In the genomic region with DNA sequence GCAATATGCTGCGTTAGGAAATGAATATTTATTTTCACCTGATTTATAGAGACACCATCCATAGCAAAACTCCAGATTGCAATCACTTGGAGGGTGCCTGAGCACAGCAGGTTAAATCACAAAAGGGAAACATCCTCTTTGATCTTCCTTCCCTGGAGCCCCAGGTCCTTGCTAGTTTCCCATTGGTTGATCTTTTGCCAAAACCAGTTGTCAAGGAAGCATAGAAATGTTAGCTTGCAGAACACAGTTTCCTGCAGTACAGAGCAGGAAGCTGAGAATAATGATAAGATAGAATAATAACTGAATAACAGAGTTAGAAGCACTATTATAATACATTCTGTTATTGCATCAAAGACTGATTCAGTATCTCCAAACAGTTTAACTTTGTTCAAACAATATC, we compare ENCODE assay signal across 18 mouse cellular contexts.
DNase-seq lines count a peak whose midpoint lies in the region; ATAC-seq and TF ChIP-seq lines count a peak whose summit lies in the region.
"Had no signal": no experiment of that assay in that cellular context is flagged by ENCODE, and none has a peak within 500 bp of the region (broad histone marks: within the 10 kb centered on the region; RNA-seq: fewer than 3 reads in every experiment).

No protein-coding gene starts in this region.

- no peak overlapping the region for H3K27ac ChIP-seq in forebrain, embryonic 14.5 days (ENCODE audit: low read depth, low read length)
- H3K27ac ChIP-seq in forebrain, embryonic 11.5 days (ENCODE audit: low read depth, low read length) = no peak overlapping the region
- no peak overlapping the region for H3K27ac ChIP-seq in liver, adult 2 months (replicated peaks; ENCODE audit: insufficient read depth, low read depth, low read length)
- H3K27ac ChIP-seq in liver, embryonic 11.5 days (ENCODE audit: low read depth, low read length) = no peak overlapping the region
- H3K27ac ChIP-seq in MEL (ENCODE audit: control insufficient read depth, low read depth, low read length) = peak overlapping the region; percentile 49; the same call in 1 of the 2 replicates
- H3K27ac ChIP-seq: neural tube, embryonic 13.5 days had no signal

- H3K36me3 ChIP-seq in forebrain, embryonic 14.5 days (ENCODE audit: control insufficient read depth, insufficient read depth, low read length) = no peaks in the 10 kb centered on the region
- no peaks in the 10 kb centered on the region for H3K36me3 ChIP-seq in forebrain, embryonic 11.5 days (ENCODE audit: control insufficient read depth, insufficient read depth, low read length)
- H3K36me3 ChIP-seq in liver, adult 2 months (ENCODE audit: control insufficient read depth, insufficient read depth, low read length) = no peaks in the 10 kb centered on the region
- H3K36me3 ChIP-seq in liver, embryonic 11.5 days (ENCODE audit: control insufficient read depth, insufficient read depth, low read length) = no peaks in the 10 kb centered on the region
- peaks cover 0 to 12% of the 10 kb centered on the region in 2 experiments; a peak in 2 of 4 replicates for H3K36me3 ChIP-seq in MEL (ENCODE audit: control insufficient read depth in 1 of 2, insufficient read depth in 2 of 2, low read length in 2 of 2)
- H3K36me3 ChIP-seq: neural tube, embryonic 13.5 days had no signal

- no peak overlapping the region for H3K4me3 ChIP-seq in forebrain, embryonic 14.5 days (ENCODE audit: low read depth, low read length)
- no peak overlapping the region for H3K4me3 ChIP-seq in forebrain, embryonic 11.5 days (ENCODE audit: low read depth, low read length)
- H3K4me3 ChIP-seq in liver, adult 2 months (ENCODE audit: insufficient read depth, low read depth, low read length) = no peak overlapping the region
- no peak overlapping the region for H3K4me3 ChIP-seq in liver, embryonic 11.5 days (ENCODE audit: low read depth, low read length)
- no peak overlapping the region for H3K4me3 ChIP-seq in MEL (ENCODE audit: control insufficient read depth in 1 of 2, insufficient read depth in 1 of 2, low read depth in 2 of 2, low read length in 2 of 2)
- H3K4me3 ChIP-seq: erythroblast, embryonic 14.5 days; neural tube, embryonic 13.5 days had no signal

- TF ChIP-seq RAD21 in MEL (IDR thresholded peaks at IDR 0.05; ENCODE audit: low read depth, low read length) = no peak

- no peaks in the 10 kb centered on the region for H3K27me3 ChIP-seq in forebrain, embryonic 14.5 days (replicated peaks; ENCODE audit: control insufficient read depth, insufficient read depth, low read length)
- H3K27me3 ChIP-seq in forebrain, embryonic 11.5 days (ENCODE audit: control insufficient read depth, insufficient read depth, low read length) = no peaks in the 10 kb centered on the region
- no peaks in the 10 kb centered on the region for H3K27me3 ChIP-seq in liver, adult 2 months (ENCODE audit: control insufficient read depth, insufficient read depth, low read length)
- no peaks in the 10 kb centered on the region for H3K27me3 ChIP-seq in liver, embryonic 11.5 days (replicated peaks; ENCODE audit: control insufficient read depth, insufficient read depth, low read length)
- no peaks in the 10 kb centered on the region for H3K27me3 ChIP-seq in MEL (ENCODE audit: control insufficient read depth in 1 of 2, insufficient read depth in 2 of 2, low read length in 2 of 2)
- H3K27me3 ChIP-seq: neural tube, embryonic 13.5 days; Patski had no signal

- ATAC-seq in forebrain, embryonic 14.5 days = no peak
- no peak for ATAC-seq in forebrain, embryonic 11.5 days (replicated peaks; ENCODE audit: low FRiP score)
- ATAC-seq in liver, embryonic 11.5 days (replicated peaks; ENCODE audit: low FRiP score) = no peak
- ATAC-seq: CD4-positive, CD25-positive, alpha-beta regulatory T cell, adult 4 months; inflammation-experienced regulatory T-cells, adult 6 months; midbrain, embryonic 16.5 days; Patski had no signal

- H3K9me3 ChIP-seq in forebrain, embryonic 14.5 days (replicated peaks; ENCODE audit: control insufficient read depth, low read length) = no peaks in the 10 kb centered on the region
- no peaks in the 10 kb centered on the region for H3K9me3 ChIP-seq in forebrain, embryonic 11.5 days (ENCODE audit: control insufficient read depth, low read length)
- H3K9me3 ChIP-seq in liver, embryonic 11.5 days (ENCODE audit: control insufficient read depth, low read length) = no peaks in the 10 kb centered on the region
- H3K9me3 ChIP-seq in MEL (replicated peaks; ENCODE audit: insufficient read depth, low read length) = no peaks in the 10 kb centered on the region
- H3K9me3 ChIP-seq: neural tube, embryonic 13.5 days had no signal

- peak; percentile 40 for DNase-seq in forebrain, embryonic 14.5 days (ENCODE audit: low spot score)
- no peak for DNase-seq in forebrain, embryonic 11.5 days (ENCODE audit: low spot score)
- DNase-seq in liver, adult 2 months (ENCODE audit: extremely low read depth, low read depth, low spot score) = peak; percentile 8
- DNase-seq in liver, embryonic 11.5 days (ENCODE audit: low spot score) = no peak
- DNase-seq in MEL (ENCODE audit: low read depth, low spot score) = peak; percentile 92
- peak; percentile 4 for DNase-seq in brain, embryonic 18.5 days (ENCODE audit: low read depth, low spot score)
- no peak for DNase-seq in spleen, adult 12 weeks (ENCODE audit: low spot score)
- no peak for DNase-seq in left cerebral cortex, postnatal 36 days (ENCODE audit: low spot score in 2 of 2)
- DNase-seq: embryo, embryonic 11 days; lung, postnatal 14 days; spleen, adult 18-20 months; thymus, postnatal 4 days had no signal

- intact Hi-C loops in left cerebral cortex, postnatal 36 days (cut with DNase I) = no loop called here

- no peaks in the 10 kb centered on the region for H3K4me1 ChIP-seq in forebrain, embryonic 14.5 days (ENCODE audit: control insufficient read depth, insufficient read depth, low read length)
- H3K4me1 ChIP-seq in forebrain, embryonic 11.5 days (replicated peaks; ENCODE audit: control insufficient read depth, insufficient read depth, low read length) = no peaks in the 10 kb centered on the region
- H3K4me1 ChIP-seq in liver, adult 2 months (ENCODE audit: control insufficient read depth, insufficient read depth, low read length) = no peaks in the 10 kb centered on the region
- no peaks in the 10 kb centered on the region for H3K4me1 ChIP-seq in liver, embryonic 11.5 days (replicated peaks; ENCODE audit: control insufficient read depth, insufficient read depth, low read length)
- peaks cover 3 to 7% of the 10 kb centered on the region in 2 experiments; a peak in 3 of 4 replicates for H3K4me1 ChIP-seq in MEL (ENCODE audit: control insufficient read depth in 1 of 2, insufficient read depth in 2 of 2, low read length in 2 of 2)
- H3K4me1 ChIP-seq: neural tube, embryonic 13.5 days had no signal

- WGBS in forebrain, embryonic 14.5 days = 80% methylated on average over 1 of the region's 1 CpGs
- 84% methylated on average over 1 of the region's 1 CpGs for WGBS in forebrain, embryonic 11.5 days
- WGBS in liver, adult 2 months = 55% methylated on average over 1 of the region's 1 CpGs
- 53% methylated on average over 1 of the region's 1 CpGs for WGBS in liver, embryonic 11.5 days

- TF ChIP-seq EP300 in MEL (IDR thresholded peaks at IDR 0.05; ENCODE audit: low read depth in 1 of 2, low read length in 2 of 2) = peak; percentile 87 to 89

- no peak for TF ChIP-seq POLR2A in liver, adult 2 months (IDR thresholded peaks at IDR 0.05; ENCODE audit: extremely low read depth, insufficient read depth, low read length)
- TF ChIP-seq POLR2A in MEL (IDR thresholded peaks at IDR 0.05; ENCODE audit: control insufficient read depth in 1 of 2, insufficient read depth in 1 of 2, low read depth in 1 of 2, low read length in 2 of 2, poor library complexity in 1 of 2) = no peak

- H3K79me2 ChIP-seq in liver, adult 2 months (ENCODE audit: control insufficient read depth, insufficient read depth, low read length) = no peaks in the 10 kb centered on the region
- no peaks in the 10 kb centered on the region for H3K79me2 ChIP-seq in MEL (ENCODE audit: control insufficient read depth, insufficient read depth, low read length, poor library complexity)

- H3K4me2 ChIP-seq in forebrain, embryonic 14.5 days (ENCODE audit: low read length) = no peak overlapping the region
- no peak overlapping the region for H3K4me2 ChIP-seq in forebrain, embryonic 11.5 days (ENCODE audit: low read depth, low read length, severe bottlenecking)
- H3K4me2 ChIP-seq in liver, embryonic 11.5 days = no peak overlapping the region
- H3K4me2 ChIP-seq: neural tube, embryonic 13.5 days had no signal

- no peak for TF ChIP-seq CTCF in liver, adult 2 months (IDR thresholded peaks at IDR 0.05; ENCODE audit: low read depth, low read length)
- no peak for TF ChIP-seq CTCF in MEL (IDR thresholded peaks at IDR 0.05 in 2 of 3, conservative IDR thresholded peaks at IDR 0.05 in 1 of 3; ENCODE audit: control insufficient read depth in 1 of 3, insufficient read depth in 1 of 3, low read depth in 2 of 3, low read length in 3 of 3, poor library complexity in 1 of 3, severe bottlenecking in 1 of 3)

- H3K9ac ChIP-seq in forebrain, embryonic 14.5 days (ENCODE audit: low read length) = no peak overlapping the region
- no peak overlapping the region for H3K9ac ChIP-seq in forebrain, embryonic 11.5 days (ENCODE audit: low read length)
- H3K9ac ChIP-seq in liver, adult 2 months (ENCODE audit: low read depth, low read length) = no peak overlapping the region
- H3K9ac ChIP-seq in liver, embryonic 11.5 days (ENCODE audit: low read depth, low read length) = no peak overlapping the region
- H3K9ac ChIP-seq in MEL (ENCODE audit: control insufficient read depth, low read depth, low read length, poor library complexity, severe bottlenecking) = no peak overlapping the region
- H3K9ac ChIP-seq: neural tube, embryonic 13.5 days had no signal

TF ChIP-seq in MEL, 35 proteins besides CTCF, POLR2A, EP300 and RAD21:
- TF ChIP-seq MYB (IDR thresholded peaks at IDR 0.05; ENCODE audit: low read depth, low read length) (peak; percentile 77), SIN3A (IDR thresholded peaks at IDR 0.05; ENCODE audit: low read length) (peak; percentile 44; the same call in 1 of the 2 replicates), GATA1 (IDR thresholded peaks at IDR 0.05; ENCODE audit: low read depth, low read length) (peak; percentile 81), ETS1 (IDR thresholded peaks at IDR 0.05; ENCODE audit: low read depth, low read length) (peak; percentile 35; the same call in 1 of the 2 replicates), CHD2 (IDR thresholded peaks at IDR 0.05; ENCODE audit: low read length) (no peak), TCF12 (IDR thresholded peaks at IDR 0.05; ENCODE audit: low read depth, low read length) (peak; percentile 56; the same call in 1 of the 2 replicates), MYC (IDR thresholded peaks at IDR 0.05; ENCODE audit: low read depth, low read length) (no peak)

Comparison
In these comparisons a context has a peak if more than half of its experiments do, and no peak if none do; other contexts are left out.
1. DNase-seq: peak in forebrain, embryonic 14.5 days (single experiment), liver, adult 2 months (single experiment), MEL (single experiment) and brain, embryonic 18.5 days (single experiment); none in forebrain, embryonic 11.5 days (single experiment), liver, embryonic 11.5 days (single experiment), spleen, adult 12 weeks (single experiment) and left cerebral cortex, postnatal 36 days (0 of 2).